Mouse (Mus musculus) lung, postnatal 0 days (tissue): Measurements from ENCODE around the gene 4930470P17Rik. TPM values are rescaled to one million over a fixed set of nuclear protein-coding genes. Genes with fewer than 3 reads are reported as not detected.

Experiments used
- ATAC-seq: fragments of 200-750 bp; cut with Nextera tagmentation; 2 replicates; pipeline ENCODE4 v1.8.0; 2017; ENCODE audit warnings: moderate library complexity
- DNase-seq: peaks from one replicate; pipeline ENCODE4 v3.0.0-alpha.2; 2016; ENCODE audit warnings: low spot score
- H3K27ac ChIP-seq: fragments of 300-500 bp; sonication (generic); 2 replicates; pipeline ENCODE4 v1.5.1; 2014; ENCODE audit warnings: antibody characterized with exemption, mild to moderate bottlenecking, low read length, mixed read lengths
- H3K27me3 ChIP-seq: fragments of 300-500 bp; sonication (generic); replicated peaks from 2 replicates; pipeline ENCODE4 v1.6.1; 2014; ENCODE audit warnings: low read length, mixed read lengths; ENCODE audit not compliant: insufficient read depth
- H3K36me3 ChIP-seq: fragments of 300-500 bp; sonication (generic); 2 replicates; pipeline ENCODE4 v1.6.1; 2014; ENCODE audit warnings: low read length, mixed read lengths; ENCODE audit not compliant: insufficient read depth
- H3K4me1 ChIP-seq: fragments of 300-500 bp; sonication (generic); 2 replicates; pipeline ENCODE4 v1.6.1; 2014; ENCODE audit warnings: antibody characterized with exemption, low read depth, low read length, mixed read lengths; ENCODE audit not compliant: insufficient read depth
- H3K4me2 ChIP-seq: fragments of 300-500 bp; sonication (generic); replicated peaks from 2 replicates; pipeline ENCODE4 v1.6.1; 2014; ENCODE audit warnings: low read depth, mild to moderate bottlenecking, low read length, moderate library complexity, mixed read lengths
- H3K4me3 ChIP-seq: fragments of 300-500 bp; sonication (generic); 2 replicates; pipeline ENCODE4 v1.5.1; 2014; ENCODE audit warnings: low read depth, low read length
- H3K9ac ChIP-seq: fragments of 300-500 bp; sonication (generic); replicated peaks from 2 replicates; pipeline ENCODE4 v1.6.1; 2014; ENCODE audit warnings: low read depth, mild to moderate bottlenecking
- H3K9me3 ChIP-seq: fragments of 300-500 bp; sonication (generic); 2 replicates; pipeline ENCODE4 v1.6.1; 2016; ENCODE audit warnings: low read length, mixed read lengths
- CTCF ChIP-seq: IDR thresholded peaks from 2 replicates; pipeline ENCODE4 v1.5.1; 2016; ENCODE audit warnings: antibody characterized with exemption, mild to moderate bottlenecking
- EP300 ChIP-seq: IDR thresholded peaks from 2 replicates; pipeline ENCODE4 v1.6.1; 2016; ENCODE audit warnings: antibody characterized with exemption, mild to moderate bottlenecking, control low read depth
- WGBS: fragments of 180-500 bp; shearing (Covaris S2); extraction: QIAGEN DNeasy Blood & Tissue Kit; methylation state at CpG from one replicate; pipeline ENCODE4 v1.1.7; 2014; 5-methylcytosine and 5-hydroxymethylcytosine counted together
- polyA plus RNA-seq: library from polyadenylated mRNA; unstranded; fragments of >200 nt; fragmentation: Nextera tagmentation; extraction: Ambion mirVana; gene quantifications from 2 replicates; pipeline ENCODE4 v1.2.1, GENCODE M21; 2015

4930470P17Rik gene
- polyA plus RNA-seq, 1 experiment from 2014 or later: not detected

GRCm38 (mm10) chr2:170588369-170588900 is 13.4 kb downstream of the 4930470P17Rik start:
- TF ChIP-seq EP300 (no peak), CTCF (no peak)
- WGBS: 71% methylated on average over 9 of the region's 9 CpGs
- Histone ChIP-seq H3K36me3 (no peaks in the 10 kb centered on the region), H3K9ac (no peak overlapping the region), H3K4me2 (no peak overlapping the region), H3K9me3 (no peaks in the 10 kb centered on the region), H3K27ac (no peak overlapping the region), H3K4me1 (no peaks in the 10 kb centered on the region), H3K4me3 (no peak overlapping the region), H3K27me3 (no peaks in the 10 kb centered on the region)
- DNase-seq: no peak
- ATAC-seq: no peak

GRCm38 (mm10) chr2:170584678-170585077 is 17.1 kb downstream of the 4930470P17Rik start:
- TF ChIP-seq EP300 (no peak), CTCF (no peak)
- no peak for ATAC-seq
- no peak overlapping the region for H3K27ac ChIP-seq

GRCm38 (mm10) chr2:170579551-170579950 is 22.3 kb downstream of the 4930470P17Rik start:
- H3K27me3 ChIP-seq: no peaks in the 10 kb centered on the region
- H3K4me1 ChIP-seq: no peaks in the 10 kb centered on the region
- H3K36me3 ChIP-seq: no peaks in the 10 kb centered on the region
- H3K9ac ChIP-seq: no peak overlapping the region
- H3K4me2 ChIP-seq: no peak overlapping the region
- ATAC-seq: no peak
- H3K9me3 ChIP-seq: no peaks in the 10 kb centered on the region
- DNase-seq: no peak
- no peak overlapping the region for H3K4me3 ChIP-seq
- H3K27ac ChIP-seq: no peak overlapping the region
- WGBS: 68% methylated on average over 10 of the region's 10 CpGs
- no peak for TF ChIP-seq CTCF
- no peak for TF ChIP-seq EP300

More at GRCm38 (mm10) chr2:170584678-170585077, 17.1 kb downstream of the 4930470P17Rik start:
- Histone ChIP-seq H3K9me3 (no peaks in the 10 kb centered on the region), H3K4me3 (no peak overlapping the region), H3K36me3 (no peaks in the 10 kb centered on the region), H3K27me3 (no peaks in the 10 kb centered on the region), H3K4me1 (no peaks in the 10 kb centered on the region), H3K9ac (no peak overlapping the region), H3K4me2 (no peak overlapping the region)
- 91% methylated on average over 13 of the region's 13 CpGs for WGBS
- DNase-seq: no peak

- no peaks in the 10 kb centered on the region for H3K9me3 ChIP-seq
- no peaks in the 10 kb centered on the region for H3K36me3 ChIP-seq
- no peak overlapping the region for H3K4me3 ChIP-seq
- H3K4me2 ChIP-seq: no peak overlapping the region
- ATAC-seq: no peak
- no peak overlapping the region for H3K27ac ChIP-seq
- no peak overlapping the region for H3K9ac ChIP-seq
- TF ChIP-seq EP300: no peak
- no peak for TF ChIP-seq CTCF
- H3K27me3 ChIP-seq: no peaks in the 10 kb centered on the region
- DNase-seq: no peak
- no peaks in the 10 kb centered on the region for H3K4me1 ChIP-seq
- 68% methylated on average over 5 of the region's 5 CpGs for WGBS
Observed at GRCm38 (mm10) chr2:170578588-170578987, 23.2 kb downstream of the 4930470P17Rik start.

GRCm38 (mm10) chr2:170577502-170577901 is 24.3 kb downstream of the 4930470P17Rik start:
- ATAC-seq: no peak
- no peak overlapping the region for H3K27ac ChIP-seq
- H3K27me3 ChIP-seq: no peaks in the 10 kb centered on the region
- H3K4me3 ChIP-seq: no peak overlapping the region
- no peaks in the 10 kb centered on the region for H3K36me3 ChIP-seq
- DNase-seq: no peak
- H3K4me1 ChIP-seq: no peaks in the 10 kb centered on the region
- 72% methylated on average over 3 of the region's 3 CpGs for WGBS
- H3K4me2 ChIP-seq: no peak overlapping the region
- no peak overlapping the region for H3K9ac ChIP-seq
- no peak for TF ChIP-seq CTCF
- TF ChIP-seq EP300: no peak
- no peaks in the 10 kb centered on the region for H3K9me3 ChIP-seq

GRCm38 (mm10) chr2:170576077-170576476 is 25.7 kb downstream of the 4930470P17Rik start:
- H3K27me3 ChIP-seq: no peaks in the 10 kb centered on the region
- 60% methylated on average over 12 of the region's 12 CpGs for WGBS
- no peak for TF ChIP-seq CTCF
- no peak for TF ChIP-seq EP300
- ATAC-seq (no peak), DNase-seq (no peak)
- H3K4me2 ChIP-seq: no peak overlapping the region
- no peak overlapping the region for H3K9ac ChIP-seq
- no peaks in the 10 kb centered on the region for H3K9me3 ChIP-seq
- no peak overlapping the region for H3K27ac ChIP-seq
- no peaks in the 10 kb centered on the region for H3K4me1 ChIP-seq
- H3K36me3 ChIP-seq: no peaks in the 10 kb centered on the region
- no peak overlapping the region for H3K4me3 ChIP-seq

GRCm38 (mm10) chr2:170564995-170565394 is 36.8 kb downstream of the 4930470P17Rik start:
- Histone ChIP-seq H3K9ac (no peak overlapping the region), H3K4me3 (no peak overlapping the region), H3K27me3 (no peaks in the 10 kb centered on the region), H3K4me1 (no peaks in the 10 kb centered on the region), H3K27ac (no peak overlapping the region), H3K36me3 (no peaks in the 10 kb centered on the region), H3K4me2 (no peak overlapping the region), H3K9me3 (no peaks in the 10 kb centered on the region)
- no peak for DNase-seq
- WGBS: 79% methylated on average over 8 of the region's 8 CpGs
- TF ChIP-seq EP300: no peak
- no peak for TF ChIP-seq CTCF
- ATAC-seq: no peak
